Mouse (Mus musculus): ENCODE data around the gene Ptms.

DNA sequence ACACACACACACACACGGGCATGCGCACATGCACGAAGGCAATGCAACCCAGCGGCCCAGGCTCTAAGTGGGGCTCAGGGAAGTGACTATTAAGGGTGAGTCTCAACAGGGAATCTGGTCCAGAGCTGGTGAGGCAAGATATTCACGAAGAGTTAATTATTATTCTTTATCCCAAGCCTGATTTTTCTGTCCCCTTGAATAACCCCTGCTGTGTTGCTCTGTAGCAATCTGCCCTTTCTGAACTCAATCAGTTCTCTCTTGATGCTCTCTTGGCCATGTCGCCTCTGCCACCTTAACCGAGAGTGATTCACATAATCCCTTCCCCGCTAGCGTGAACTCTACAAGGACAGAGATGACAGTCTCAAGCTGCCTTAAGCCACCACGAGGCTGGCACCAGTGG, 36.6 kb downstream of the Ptms start:
- TF ChIP-seq CTCF (IDR thresholded peaks at IDR 0.05; ENCODE audit: low read depth) (no peak), EP300 (IDR thresholded peaks at IDR 0.05; ENCODE audit: low read depth) (no peak)

Data from liver, embryonic 14.5 days (tissue).